Mouse (Mus musculus) liver, embryonic 12.5 days (tissue): Measurements from ENCODE around the gene Anxa11. TPM values are rescaled to one million over a fixed set of nuclear protein-coding genes. Genes with fewer than 3 reads are reported as not detected.
A peak's percentile ranks its signal among the peaks of the same experiment; 100 is the strongest.

ENCODE experiments used
- ATAC-seq: fragments of 200-750 bp; cut with Nextera tagmentation; 2 replicates; pipeline ENCODE4 v1.8.0; 2017; ENCODE audit warnings: moderate number of reproducible peaks, mild to moderate bottlenecking, moderate library complexity
- H3K27ac ChIP-seq: fragments of 300-500 bp; sonication (generic); 2 replicates; pipeline ENCODE4 v1.5.1; 2016; ENCODE audit warnings: mild to moderate bottlenecking
- H3K27me3 ChIP-seq: fragments of 300-500 bp; sonication (generic); replicated peaks from 2 replicates; pipeline ENCODE4 v1.6.1; 2016; ENCODE audit warnings: mild to moderate bottlenecking, moderate library complexity
- H3K36me3 ChIP-seq: fragments of 300-500 bp; sonication (generic); 2 replicates; pipeline ENCODE4 v1.6.1; 2016; ENCODE audit warnings: mild to moderate bottlenecking, moderate library complexity
- H3K4me1 ChIP-seq: fragments of 300-500 bp; sonication (generic); 2 replicates; pipeline ENCODE4 v1.6.1; 2016
- H3K4me2 ChIP-seq: fragments of 300-500 bp; sonication (generic); 2 replicates; pipeline ENCODE4 v1.6.1; 2016; ENCODE audit warnings: mild to moderate bottlenecking, moderate library complexity
- H3K4me3 ChIP-seq: fragments of 300-500 bp; sonication (generic); 2 replicates; pipeline ENCODE4 v1.5.1; 2016; ENCODE audit warnings: mild to moderate bottlenecking, moderate library complexity
- H3K9ac ChIP-seq: fragments of 300-500 bp; sonication (generic); 2 replicates; pipeline ENCODE4 v1.6.1; 2016; ENCODE audit warnings: mild to moderate bottlenecking, moderate library complexity
- H3K9me3 ChIP-seq: fragments of 300-500 bp; sonication (generic); replicated peaks from 2 replicates; pipeline ENCODE4 v1.6.1; 2016; ENCODE audit warnings: mild to moderate bottlenecking, moderate library complexity
- WGBS: fragments of 180-500 bp; shearing (Covaris S2); methylation state at CpG from one replicate; pipeline ENCODE4 v1.1.7; 2016; ENCODE audit not compliant: insufficient replicate concordance; 5-methylcytosine and 5-hydroxymethylcytosine counted together
- polyA plus RNA-seq: library from polyadenylated mRNA; unstranded; fragments of >200 nt; fragmentation: Nextera tagmentation; extraction: Ambion mirVana; gene quantifications from 2 replicates; pipeline ENCODE4 v1.2.1, GENCODE M21; 2016

The Anxa11 gene
- polyA plus RNA-seq, 1 experiment from 2014 or later = 10.1 TPM

DNA sequence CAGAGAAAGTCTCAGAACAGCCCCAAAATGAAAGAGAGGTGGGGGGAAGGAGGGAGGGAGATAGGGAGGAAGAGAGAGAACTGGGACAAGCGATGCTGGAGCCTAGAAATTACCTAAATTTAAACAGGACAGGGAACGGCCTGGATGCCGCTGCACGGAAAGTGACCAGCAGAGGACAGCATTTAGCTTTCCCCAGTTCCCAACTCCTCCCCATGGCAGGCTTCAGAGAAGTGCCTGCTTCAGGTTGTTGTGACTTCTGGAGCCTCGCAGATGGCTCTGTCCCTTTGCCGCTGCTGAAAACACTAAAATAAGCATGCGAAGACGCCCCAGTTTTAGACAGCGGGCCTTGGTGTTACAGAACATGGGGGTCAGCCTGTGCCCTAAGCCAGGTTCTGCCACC lies 25.5 kb upstream of the Anxa11 start:
- WGBS = 10% methylated on average over 9 of the region's 9 CpGs
- no peak overlapping the region for H3K4me2 ChIP-seq
- no peaks in the 10 kb centered on the region for H3K36me3 ChIP-seq
- H3K4me1 ChIP-seq = no peaks in the 10 kb centered on the region
- no peak overlapping the region for H3K9ac ChIP-seq
- H3K9me3 ChIP-seq = no peaks in the 10 kb centered on the region
- H3K27ac ChIP-seq = no peak overlapping the region
- no peak for ATAC-seq
- H3K27me3 ChIP-seq = peaks cover 20% of the 10 kb centered on the region; the same call in 1 of the 2 replicates
- no peak overlapping the region for H3K4me3 ChIP-seq

DNA sequence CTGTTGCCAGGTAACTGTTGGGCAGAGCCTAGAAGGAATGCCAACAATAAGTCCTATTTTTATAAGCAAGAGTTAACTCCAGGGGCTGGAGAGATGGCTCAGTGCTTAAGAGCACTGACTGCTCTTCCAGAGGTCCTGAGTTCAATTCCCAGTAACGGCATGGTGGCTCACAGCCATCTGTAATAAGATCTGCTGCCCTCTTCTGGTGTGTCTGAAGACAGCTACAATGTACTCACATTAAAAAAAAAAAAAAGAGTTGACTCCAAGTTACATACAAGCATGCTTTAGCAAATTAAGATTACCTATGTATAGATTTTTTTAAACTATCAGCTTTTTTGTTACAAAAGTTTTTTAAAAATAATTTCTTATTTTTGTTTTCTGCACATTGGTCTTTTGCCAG lies 19.4 kb upstream of the Anxa11 start:
- H3K4me2 ChIP-seq = no peak overlapping the region
- 30% methylated on average over 1 of the region's 1 CpGs for WGBS
- H3K4me1 ChIP-seq = no peaks in the 10 kb centered on the region

DNA sequence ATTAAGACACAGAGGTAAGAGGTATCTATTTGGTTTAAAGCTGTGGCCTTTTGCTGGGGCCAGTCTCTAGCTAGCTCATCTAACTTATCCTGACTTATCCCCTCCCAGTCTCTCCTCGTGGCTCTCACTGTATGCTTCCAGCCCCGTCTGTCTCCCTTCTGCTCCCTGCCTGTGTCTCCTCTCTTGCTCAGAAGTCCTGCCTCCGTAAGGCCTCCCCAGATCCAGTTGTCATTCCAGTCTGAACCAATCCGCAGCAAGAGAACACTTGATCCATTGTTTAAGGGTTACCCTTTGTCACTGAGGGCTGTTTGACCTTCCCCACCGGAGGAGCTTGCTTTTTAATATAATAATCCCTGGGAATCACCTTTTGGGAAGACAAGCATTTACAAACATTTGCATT lies 17.0 kb upstream of the Anxa11 start:
- Histone ChIP-seq H3K4me2 (no peak overlapping the region), H3K27me3 (peaks cover 6% of the 10 kb centered on the region), H3K36me3 (no peaks in the 10 kb centered on the region), H3K4me3 (no peak overlapping the region), H3K9me3 (no peaks in the 10 kb centered on the region), H3K9ac (no peak overlapping the region), H3K4me1 (no peaks in the 10 kb centered on the region), H3K27ac (no peak overlapping the region)
- 43% methylated on average over 5 of the region's 5 CpGs for WGBS
- ATAC-seq = no peak

More for the DNA sequence above, 19.4 kb upstream of the Anxa11 start:
- no peak for ATAC-seq
- no peak overlapping the region for H3K4me3 ChIP-seq
- H3K36me3 ChIP-seq = no peaks in the 10 kb centered on the region
- no peak overlapping the region for H3K9ac ChIP-seq
- H3K27ac ChIP-seq = no peak overlapping the region
- H3K9me3 ChIP-seq = no peaks in the 10 kb centered on the region
- H3K27me3 ChIP-seq = peaks cover 6% of the 10 kb centered on the region

DNA sequence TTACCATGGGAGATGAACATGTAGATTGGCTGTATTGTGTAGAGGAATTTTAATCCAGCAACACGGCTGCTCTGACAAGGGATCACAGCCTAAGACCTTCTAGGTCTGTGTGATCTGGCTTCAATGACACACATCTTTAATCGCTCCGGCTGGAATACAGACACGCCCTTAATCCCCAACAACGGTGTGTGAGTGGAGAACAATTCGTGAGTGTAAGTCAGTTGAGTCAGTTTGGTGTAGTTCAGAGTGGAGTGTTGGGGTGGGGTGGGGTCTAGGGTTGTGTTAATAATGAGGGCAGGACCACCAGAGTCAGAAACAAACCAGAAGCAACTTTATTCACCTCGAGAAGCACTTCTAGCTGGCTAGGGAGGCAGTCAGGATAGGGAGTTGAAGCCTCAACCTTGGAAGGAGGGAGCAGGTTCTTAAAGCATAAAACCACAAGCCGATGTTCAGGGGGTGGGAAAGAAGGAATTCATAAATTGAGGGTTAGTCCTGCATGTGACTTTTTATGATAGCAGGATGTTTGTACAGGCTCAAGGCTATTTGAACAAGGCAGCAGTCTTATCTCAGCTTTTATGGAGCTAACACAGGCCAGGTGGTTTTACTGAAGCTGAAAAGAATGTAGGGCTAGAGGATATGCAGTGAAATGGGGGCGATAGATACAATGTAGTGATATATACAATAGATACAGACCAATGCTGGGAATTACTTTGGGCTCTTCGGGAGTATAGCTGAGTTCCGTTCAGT lies 15.9 kb upstream of the Anxa11 start:
- WGBS = 75% methylated on average over 11 of the region's 11 CpGs
- H3K9ac ChIP-seq = no peak overlapping the region

DNA sequence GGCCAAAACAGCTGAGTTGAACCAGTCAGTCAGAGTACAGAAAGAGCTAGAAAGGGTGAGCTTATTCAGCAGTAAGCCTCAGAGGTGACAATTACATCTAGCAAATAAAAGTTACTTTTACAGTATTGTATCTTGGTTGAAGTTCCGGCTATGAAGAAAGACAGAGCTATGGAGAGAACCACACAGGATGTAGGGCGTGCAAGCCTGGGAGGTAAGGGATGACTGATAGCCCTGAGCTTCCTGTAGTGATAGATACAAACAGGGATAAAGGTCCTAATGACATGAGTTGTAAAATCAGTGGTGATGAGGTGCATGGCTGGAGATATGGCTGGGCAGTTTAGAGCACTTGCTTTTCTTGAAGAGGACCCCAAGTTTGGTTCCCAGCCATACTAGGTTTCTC lies 15.1 kb upstream of the Anxa11 start:
- H3K4me3 ChIP-seq = no peak overlapping the region
- H3K27ac ChIP-seq = no peak overlapping the region
- no peak for ATAC-seq
- WGBS = 50% methylated on average over 2 of the region's 2 CpGs
- H3K4me2 ChIP-seq = no peak overlapping the region
- no peaks in the 10 kb centered on the region for H3K4me1 ChIP-seq
- peaks cover 13% of the 10 kb centered on the region for H3K27me3 ChIP-seq
- H3K9ac ChIP-seq = no peak overlapping the region
- no peaks in the 10 kb centered on the region for H3K36me3 ChIP-seq
- no peaks in the 10 kb centered on the region for H3K9me3 ChIP-seq

More for the DNA sequence above, 15.9 kb upstream of the Anxa11 start:
- Histone ChIP-seq H3K27ac (no peak overlapping the region), H3K4me3 (no peak overlapping the region), H3K27me3 (peaks cover 6% of the 10 kb centered on the region), H3K4me1 (no peaks in the 10 kb centered on the region), H3K36me3 (no peaks in the 10 kb centered on the region), H3K4me2 (no peak overlapping the region), H3K9me3 (no peaks in the 10 kb centered on the region)
- no peak for ATAC-seq

- 45% methylated on average over 1 of the region's 1 CpGs for WGBS
- Histone ChIP-seq H3K4me3 (no peak overlapping the region), H3K4me1 (no peaks in the 10 kb centered on the region), H3K4me2 (no peak overlapping the region), H3K27ac (no peak overlapping the region), H3K27me3 (peaks cover 7% of the 10 kb centered on the region; the same call in 1 of the 2 replicates), H3K9ac (no peak overlapping the region), H3K9me3 (no peaks in the 10 kb centered on the region), H3K36me3 (no peaks in the 10 kb centered on the region)
- ATAC-seq = no peak
These were observed 10.6 kb upstream of the Anxa11 start for GRCm38 (mm10) chr14:25831332-25831731.

GRCm38 (mm10) chr14:25832301-25832700 lies 9.7 kb upstream of the Anxa11 start:
- WGBS = 8% methylated on average over 14 of the region's 14 CpGs
- Histone ChIP-seq H3K27me3 (peaks cover 7% of the 10 kb centered on the region; the same call in 1 of the 2 replicates), H3K36me3 (no peaks in the 10 kb centered on the region), H3K4me1 (no peaks in the 10 kb centered on the region), H3K9me3 (no peaks in the 10 kb centered on the region), H3K27ac (no peak overlapping the region), H3K9ac (no peak overlapping the region), H3K4me2 (no peak overlapping the region), H3K4me3 (no peak overlapping the region)
- no peak for ATAC-seq

DNA sequence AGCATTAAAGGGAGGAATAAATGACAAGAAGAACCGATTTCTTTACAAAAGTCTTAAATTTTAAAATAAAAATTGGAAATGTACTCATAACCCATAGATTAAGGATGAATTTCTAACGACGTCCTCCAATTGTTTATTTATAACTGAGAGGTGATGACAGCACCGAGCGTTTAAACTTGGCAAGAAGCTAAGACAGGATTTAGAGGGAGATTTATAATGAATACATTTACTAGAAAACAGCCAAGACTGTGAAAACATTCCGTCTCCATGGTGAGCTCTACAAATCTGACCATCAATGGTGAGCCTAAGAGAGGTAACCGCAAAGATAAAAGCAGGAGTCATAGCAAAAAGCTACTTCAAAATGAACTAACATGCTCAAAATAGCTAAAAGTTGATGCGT lies 3.5 kb upstream of the Anxa11 start:
- no peak overlapping the region for H3K27ac ChIP-seq
- H3K9ac ChIP-seq = no peak overlapping the region
- no peak for ATAC-seq
- no peaks in the 10 kb centered on the region for H3K9me3 ChIP-seq
- 74% methylated on average over 8 of the region's 8 CpGs for WGBS
- H3K36me3 ChIP-seq = no peaks in the 10 kb centered on the region
- peaks cover 17% of the 10 kb centered on the region for H3K4me1 ChIP-seq
- no peak overlapping the region for H3K4me3 ChIP-seq
- peaks cover 10% of the 10 kb centered on the region for H3K27me3 ChIP-seq
- no peak overlapping the region for H3K4me2 ChIP-seq

- Histone ChIP-seq H3K36me3 (no peaks in the 10 kb centered on the region), H3K27me3 (peaks cover 11% of the 10 kb centered on the region), H3K9ac (no peak overlapping the region), H3K9me3 (no peaks in the 10 kb centered on the region), H3K27ac (no peak overlapping the region), H3K4me2 (no peak overlapping the region), H3K4me3 (no peak overlapping the region), H3K4me1 (peaks cover 17% of the 10 kb centered on the region)
- no peak for ATAC-seq
- 56% methylated on average over 6 of the region's 7 CpGs for WGBS
These were observed 2.2 kb upstream of the Anxa11 start for GRCm38 (mm10) chr14:25839791-25840190.

GRCm38 (mm10) chr14:25840961-25841360 lies 995 bp upstream of the Anxa11 start:
- no peak overlapping the region for H3K27ac ChIP-seq
- no peak overlapping the region for H3K4me3 ChIP-seq
- peaks cover 11% of the 10 kb centered on the region for H3K27me3 ChIP-seq
- ATAC-seq = no peak
- no peak overlapping the region for H3K4me2 ChIP-seq
- WGBS = 45% methylated on average over 7 of the region's 7 CpGs
- no peaks in the 10 kb centered on the region for H3K36me3 ChIP-seq
- H3K9ac ChIP-seq = no peak overlapping the region
- peaks cover 17% of the 10 kb centered on the region for H3K4me1 ChIP-seq
- no peaks in the 10 kb centered on the region for H3K9me3 ChIP-seq

- peak overlapping the region; percentile 66 for H3K4me3 ChIP-seq
- 0% methylated on average over 4 of the region's 4 CpGs for WGBS
- no peak for ATAC-seq
These were observed 377 bp upstream of the Anxa11 start for GRCm38 (mm10) chr14:25841579-25841978.

DNA sequence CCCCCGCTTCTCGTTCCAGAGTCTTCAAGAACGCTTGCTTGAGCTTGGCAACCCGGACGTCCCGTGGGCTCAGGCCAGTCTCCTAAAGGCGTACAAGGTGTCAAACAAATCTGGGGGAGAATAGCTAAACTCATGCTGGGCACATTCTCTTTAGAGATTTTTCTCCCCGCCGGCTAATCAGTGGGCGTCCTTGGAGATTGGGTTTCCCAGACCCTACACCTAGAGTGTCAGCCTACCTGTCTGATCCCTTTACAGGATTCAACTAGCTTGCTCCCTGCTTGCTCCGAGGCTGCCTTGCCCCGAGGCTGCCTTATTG lies 690 bp downstream of the Anxa11 start:
- H3K4me1 ChIP-seq = peaks cover 25% of the 10 kb centered on the region
- H3K9me3 ChIP-seq = no peaks in the 10 kb centered on the region
- H3K27me3 ChIP-seq = peaks cover 11% of the 10 kb centered on the region
- ATAC-seq = no peak
- H3K27ac ChIP-seq = no peak overlapping the region
- H3K36me3 ChIP-seq = no peaks in the 10 kb centered on the region
- peak overlapping the region; percentile 66 for H3K4me3 ChIP-seq
- H3K4me2 ChIP-seq = peak overlapping the region; percentile 89
- 3% methylated on average over 12 of the region's 12 CpGs for WGBS
- peak overlapping the region; percentile 74 for H3K9ac ChIP-seq

More at GRCm38 (mm10) chr14:25841579-25841978, 377 bp upstream of the Anxa11 start:
- Histone ChIP-seq H3K4me2 (peak overlapping the region; percentile 89), H3K36me3 (no peaks in the 10 kb centered on the region), H3K27me3 (peaks cover 11% of the 10 kb centered on the region), H3K27ac (no peak overlapping the region), H3K4me1 (peaks cover 17% of the 10 kb centered on the region), H3K9ac (no peak overlapping the region), H3K9me3 (no peaks in the 10 kb centered on the region)

GRCm38 (mm10) chr14:25844372-25844771 lies 2.4 kb downstream of the Anxa11 start:
- peaks cover 11% of the 10 kb centered on the region for H3K27me3 ChIP-seq
- peaks cover 31% of the 10 kb centered on the region for H3K4me1 ChIP-seq
- no peak for ATAC-seq
- H3K9ac ChIP-seq = no peak overlapping the region
- 77% methylated on average over 4 of the region's 4 CpGs for WGBS
- no peak overlapping the region for H3K4me3 ChIP-seq
- no peaks in the 10 kb centered on the region for H3K36me3 ChIP-seq
- H3K27ac ChIP-seq = no peak overlapping the region
- H3K4me2 ChIP-seq = no peak overlapping the region
- no peaks in the 10 kb centered on the region for H3K9me3 ChIP-seq
